Mouse (Mus musculus): ENCODE measurements around the gene Camkk1. TPM values are rescaled to one million over a fixed set of nuclear protein-coding genes. Genes with fewer than 3 reads are reported as not detected.

Gene Camkk1
- total RNA-seq, 1 experiment from 2014 or later = 1.8 TPM

Other genes with a start within 250 kb of the Camkk1 start
- 4.4 and 8.4 TPM in 2 replicates for gene Cyb5d2, start 222.9 kb upstream of the Camkk1 start, total RNA-seq (2017)
- 23.3 and 32.4 TPM in 2 replicates for gene Zzef1, start 222.8 kb upstream of the Camkk1 start, total RNA-seq (2017)
- gene Atp2a3, start 57.8 kb upstream of the Camkk1 start, total RNA-seq (2017) = 42.5 and 60.0 TPM in 2 replicates
- 9.4 and 14.6 TPM in 2 replicates for gene P2rx1, start 19.9 kb upstream of the Camkk1 start, total RNA-seq (2017)
- 12.4 and 15.4 TPM in 2 replicates for gene Ncbp3, start 28.8 kb downstream of the Camkk1 start, total RNA-seq (2017)
- gene Itgae, start 71.6 kb downstream of the Camkk1 start, total RNA-seq (2017) = 0.05 TPM in 1 of 2 replicates, not detected in the other
- 18.6 and 22.8 TPM in 2 replicates for gene Haspin, start 119.3 kb downstream of the Camkk1 start, total RNA-seq (2017)
- not detected in 2 replicates for gene P2rx5, start 141.4 kb downstream of the Camkk1 start, total RNA-seq (2017)
- gene Emc6, start 158.0 kb downstream of the Camkk1 start, total RNA-seq (2017) = 46.6 and 48.2 TPM in 2 replicates
- 7.7 and 11.4 TPM in 2 replicates for gene Tax1bp3, start 158.1 kb downstream of the Camkk1 start, total RNA-seq (2017)
- gene Ctns, start 180.0 kb downstream of the Camkk1 start, total RNA-seq (2017) = 6.0 and 8.8 TPM in 2 replicates
- gene Shpk, start 180.5 kb downstream of the Camkk1 start, total RNA-seq (2017) = 1.4 and 3.2 TPM in 2 replicates
- not detected in 2 replicates for gene Trpv1, start 215.3 kb downstream of the Camkk1 start, total RNA-seq (2017)
- not detected in 2 replicates for gene Trpv3, start 248.4 kb downstream of the Camkk1 start, total RNA-seq (2017)